Mouse (Mus musculus): ENCODE data around the gene Cracr2a.

Cracr2a gene

DNA sequence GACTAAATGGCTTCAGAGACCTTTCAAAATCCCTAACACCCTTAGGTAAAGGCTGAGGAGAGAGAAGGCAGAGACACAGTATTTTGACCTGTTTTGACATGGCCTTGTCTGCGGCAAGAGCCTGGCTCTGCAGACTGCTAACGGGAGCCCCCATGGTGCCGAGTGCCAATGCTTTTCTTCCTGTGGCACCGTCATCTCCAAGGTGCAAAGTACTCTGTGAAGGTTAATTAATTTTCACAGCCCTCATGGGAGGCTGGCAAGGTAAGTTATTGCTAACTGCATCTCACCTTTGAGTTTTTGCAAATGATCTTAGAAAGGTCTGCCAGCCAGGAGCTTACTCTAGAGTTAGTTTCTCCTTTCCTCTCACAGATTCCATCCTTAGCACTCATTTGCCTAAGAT is 57.5 kb downstream of the Cracr2a start:
- in situ Hi-C loops (cut with MboI; ENCODE audit: low sequenced_read_pairs), result no loop called here

DNA sequence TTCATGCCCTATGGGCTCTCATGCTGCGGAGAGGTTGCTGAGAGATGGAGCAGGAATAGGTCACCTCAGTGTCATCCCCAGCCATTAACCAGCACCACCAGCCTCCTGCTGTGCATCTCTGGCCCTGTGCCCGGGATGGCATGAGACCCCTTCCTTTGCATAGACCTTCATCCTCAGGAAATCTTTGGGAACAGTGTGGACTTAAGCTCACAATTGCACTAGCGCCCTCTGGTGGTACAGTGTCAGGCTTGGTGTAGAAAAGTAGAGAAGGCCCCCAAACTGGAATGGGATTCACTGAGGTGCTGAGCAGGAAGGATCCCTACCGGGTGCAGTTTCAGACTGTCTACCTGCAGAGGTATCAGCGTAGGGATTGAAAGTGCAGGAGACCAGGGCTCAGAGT is 64.0 kb downstream of the Cracr2a start:
- in situ Hi-C loops (cut with MboI; ENCODE audit: low sequenced_read_pairs), result no loop called here

DNA sequence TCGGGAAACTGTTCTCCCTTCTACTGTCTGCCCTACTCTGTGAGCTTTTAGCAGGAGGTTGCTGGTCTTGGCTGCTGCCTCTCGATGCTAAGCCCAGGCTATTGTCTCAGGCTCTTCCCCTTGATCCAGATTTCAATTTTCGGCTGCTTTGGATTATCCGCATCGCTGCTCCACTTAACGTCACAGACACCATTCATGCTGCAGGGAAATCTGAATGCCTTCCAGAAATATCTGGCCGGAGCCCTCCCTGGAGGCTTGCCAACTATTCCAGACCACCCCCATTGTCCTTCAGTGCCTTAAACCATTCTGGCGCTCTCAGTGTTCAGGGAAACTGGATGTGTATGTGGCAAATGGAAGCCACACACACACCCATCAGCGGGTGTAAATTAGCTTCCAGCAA is 66.3 kb downstream of the Cracr2a start:
- in situ Hi-C loops (cut with MboI; ENCODE audit: low sequenced_read_pairs), result no loop called here

DNA sequence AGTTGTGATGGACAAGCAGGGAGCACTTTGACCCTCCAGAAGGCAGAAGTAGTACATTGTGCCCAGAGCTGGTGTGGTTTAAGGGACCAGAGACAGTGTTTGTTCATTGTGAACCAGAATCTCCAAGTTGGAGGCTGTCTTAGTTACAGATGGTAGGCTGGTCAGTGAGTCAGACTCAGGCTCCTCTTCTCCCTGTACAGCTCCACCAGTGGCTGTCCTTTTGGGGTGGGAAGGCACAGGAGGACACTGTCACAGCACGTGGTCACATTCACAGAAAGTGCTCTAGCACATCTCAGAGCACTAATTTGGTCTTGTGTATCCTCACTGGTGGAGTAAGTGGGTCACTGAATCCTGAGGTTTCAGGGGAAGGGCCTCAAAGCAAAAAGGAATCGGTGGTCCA is 68.1 kb downstream of the Cracr2a start:
- in situ Hi-C loops (cut with MboI; ENCODE audit: low sequenced_read_pairs), result no loop called here

DNA sequence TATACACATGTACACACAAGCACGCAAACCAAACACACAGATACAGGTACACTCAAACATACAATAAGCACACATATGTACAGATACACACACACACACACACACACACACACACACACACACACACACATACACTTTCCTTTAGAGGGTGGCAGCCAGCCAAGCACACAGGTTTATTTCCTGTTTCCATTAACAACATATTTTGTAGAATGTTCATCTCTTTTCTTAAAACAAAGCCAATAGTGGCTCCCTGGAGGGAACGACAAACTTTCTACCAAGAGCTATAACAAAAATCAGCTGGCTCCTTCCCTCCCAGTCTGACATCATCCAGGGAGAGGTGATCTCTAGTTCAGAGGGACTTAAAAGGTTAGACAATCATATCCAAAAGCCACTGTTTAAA is 73.7 kb downstream of the Cracr2a start:
- in situ Hi-C loops (cut with MboI; ENCODE audit: low sequenced_read_pairs), result no loop called here

DNA sequence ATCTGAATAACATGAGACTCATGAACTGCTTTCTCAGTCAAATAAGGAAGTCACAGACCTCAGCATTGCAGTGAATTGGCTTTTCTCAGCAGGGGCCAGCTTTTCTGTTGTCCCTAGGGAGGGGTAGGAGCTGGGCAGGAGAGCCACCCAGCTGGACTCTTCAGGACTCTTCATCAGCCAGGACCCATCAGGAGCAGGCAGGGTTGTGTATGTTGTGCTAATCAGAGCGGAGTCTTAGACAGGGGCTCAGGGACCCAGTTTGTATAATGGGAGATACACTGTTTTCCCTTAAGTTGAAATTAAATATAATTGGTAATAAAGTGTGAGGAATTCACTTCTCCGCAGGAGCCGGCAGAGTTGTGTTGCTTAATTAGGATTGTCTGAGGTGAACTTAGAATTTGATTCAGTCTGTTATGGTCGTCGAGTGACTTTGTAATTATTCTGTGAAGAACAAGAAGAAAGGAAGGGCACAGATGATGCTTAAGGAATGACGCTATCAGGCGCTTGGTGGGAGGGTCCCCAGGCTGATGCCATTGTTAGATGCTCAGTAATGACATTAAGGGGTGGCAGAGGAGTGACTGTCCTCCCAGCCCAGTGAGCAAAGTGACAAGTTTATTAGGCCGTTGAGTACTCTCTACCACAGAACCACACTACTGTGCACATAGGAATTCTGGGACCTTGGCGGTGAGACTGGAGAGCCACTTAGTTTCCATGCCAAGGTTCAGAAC is 74.5 kb downstream of the Cracr2a start:
- in situ Hi-C loops (cut with MboI; ENCODE audit: low sequenced_read_pairs), result no loop called here

DNA sequence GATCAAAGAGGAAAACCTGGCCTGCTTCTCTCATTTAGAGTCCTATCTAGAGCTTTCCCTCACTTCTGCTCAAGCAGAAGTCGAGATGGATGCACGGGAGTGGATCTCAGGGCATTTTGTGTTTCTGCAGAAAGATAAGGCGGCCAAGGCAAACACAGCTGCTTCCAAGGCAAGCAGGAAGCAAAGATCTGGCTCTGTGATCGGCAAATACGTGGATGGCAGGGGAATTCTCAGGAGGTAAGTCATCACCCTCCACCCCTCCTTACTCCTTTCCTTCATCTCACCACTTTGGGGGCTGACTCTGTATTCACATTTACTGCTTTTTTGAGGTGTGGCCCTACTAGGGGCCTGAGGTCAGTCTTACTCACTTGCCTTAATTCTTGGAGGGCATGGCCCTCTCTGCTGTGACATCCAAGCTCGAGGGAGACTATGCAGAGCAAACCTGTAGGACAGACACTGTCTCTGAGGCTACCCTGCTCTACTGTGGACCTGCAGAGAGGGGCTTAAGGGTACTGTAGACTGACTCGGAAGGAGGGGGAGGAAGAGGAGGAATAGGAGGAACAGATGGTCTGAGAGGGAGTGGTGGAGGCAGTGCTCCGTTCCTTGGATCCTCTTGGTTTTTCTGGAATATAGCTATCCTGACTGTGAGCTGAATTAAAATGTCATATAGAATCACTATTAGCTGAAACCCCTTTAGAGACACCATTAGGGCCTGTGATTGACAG is 80.1 kb downstream of the Cracr2a start:
- in situ Hi-C loops (cut with MboI; ENCODE audit: low sequenced_read_pairs), result no loop called here

DNA sequence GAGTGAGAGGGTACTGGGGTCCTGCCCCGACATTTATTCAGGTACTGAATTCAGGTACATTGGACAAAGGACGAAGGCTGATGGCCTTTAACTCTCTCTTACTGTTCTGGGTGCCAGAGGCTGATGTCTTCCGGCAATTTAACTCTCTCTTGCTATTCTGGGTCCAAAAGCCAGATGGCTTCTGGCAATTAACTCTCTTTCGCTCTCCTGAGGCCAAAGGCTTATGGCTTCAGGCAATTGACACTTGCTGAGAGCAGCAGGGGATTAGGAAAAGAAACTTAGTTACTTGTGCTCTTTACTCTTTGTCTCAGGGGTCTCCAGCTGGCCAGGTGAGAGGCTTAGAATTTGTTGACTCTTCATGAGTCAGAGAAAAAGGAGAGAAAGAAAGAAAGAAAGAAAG is 94.8 kb downstream of the Cracr2a start:
- in situ Hi-C loops (cut with MboI; ENCODE audit: low sequenced_read_pairs), result no loop called here

DNA sequence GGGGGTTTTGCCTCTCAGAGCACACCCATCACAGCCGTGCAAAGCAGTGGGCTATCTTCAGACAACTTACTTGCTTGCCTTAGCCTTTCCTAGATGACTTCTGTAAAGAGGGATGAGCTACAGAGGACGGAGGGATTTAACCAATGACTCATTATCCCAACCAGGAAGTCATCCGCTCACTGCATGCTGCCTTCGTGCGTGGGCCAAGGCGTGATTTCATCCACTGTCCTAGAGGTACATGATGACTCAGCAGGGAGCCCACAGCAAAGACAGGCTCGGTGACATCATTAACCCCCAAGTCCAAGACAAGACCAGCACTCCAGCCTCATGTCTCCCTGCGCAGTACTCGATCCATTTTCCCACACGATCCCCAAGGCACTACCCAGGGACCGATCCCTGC is 96.0 kb downstream of the Cracr2a start:
- in situ Hi-C loops (cut with MboI; ENCODE audit: low sequenced_read_pairs), result no loop called here

DNA sequence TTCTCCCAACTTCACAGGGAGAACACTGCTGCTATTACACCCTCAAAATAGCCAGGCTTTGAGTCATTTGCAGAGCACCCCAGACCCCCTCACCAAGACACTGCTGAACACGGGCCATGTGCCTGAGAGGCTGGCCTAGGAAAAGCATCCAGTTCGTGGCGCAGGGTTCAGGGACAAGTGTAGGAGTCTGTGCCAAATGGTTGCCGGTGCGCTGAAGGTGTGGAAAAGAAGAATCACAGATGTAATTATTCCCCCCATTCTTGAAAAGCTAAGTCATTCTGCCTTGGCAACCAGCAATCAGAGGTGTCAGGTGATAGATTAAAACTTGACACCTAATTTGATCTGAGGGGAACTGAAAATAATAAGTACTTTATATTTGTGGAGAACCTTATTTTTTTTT is 98.3 kb downstream of the Cracr2a start:
- in situ Hi-C loops (cut with MboI; ENCODE audit: low sequenced_read_pairs), result no loop called here

DNA sequence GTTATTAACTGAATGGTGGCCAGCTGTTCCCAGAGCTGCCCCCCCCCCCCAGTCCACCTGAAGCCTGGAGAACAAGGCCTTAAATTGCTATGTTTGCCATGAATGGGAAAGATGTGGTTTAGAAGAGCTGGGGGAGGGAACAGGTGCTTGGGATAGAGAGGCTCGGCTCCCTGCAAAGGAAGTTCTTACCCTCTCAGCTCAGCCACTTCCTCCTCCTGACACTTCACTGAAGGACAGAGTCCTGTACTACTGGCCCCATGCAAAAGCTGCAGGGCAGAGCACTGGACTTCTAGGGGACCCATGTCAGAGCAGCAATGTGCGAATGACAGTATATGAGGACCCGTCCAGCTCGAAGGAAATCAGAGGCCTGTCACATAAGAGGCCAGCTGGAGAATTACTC is 98.8 kb downstream of the Cracr2a start:
- in situ Hi-C loops (cut with MboI; ENCODE audit: low sequenced_read_pairs), result no loop called here

DNA sequence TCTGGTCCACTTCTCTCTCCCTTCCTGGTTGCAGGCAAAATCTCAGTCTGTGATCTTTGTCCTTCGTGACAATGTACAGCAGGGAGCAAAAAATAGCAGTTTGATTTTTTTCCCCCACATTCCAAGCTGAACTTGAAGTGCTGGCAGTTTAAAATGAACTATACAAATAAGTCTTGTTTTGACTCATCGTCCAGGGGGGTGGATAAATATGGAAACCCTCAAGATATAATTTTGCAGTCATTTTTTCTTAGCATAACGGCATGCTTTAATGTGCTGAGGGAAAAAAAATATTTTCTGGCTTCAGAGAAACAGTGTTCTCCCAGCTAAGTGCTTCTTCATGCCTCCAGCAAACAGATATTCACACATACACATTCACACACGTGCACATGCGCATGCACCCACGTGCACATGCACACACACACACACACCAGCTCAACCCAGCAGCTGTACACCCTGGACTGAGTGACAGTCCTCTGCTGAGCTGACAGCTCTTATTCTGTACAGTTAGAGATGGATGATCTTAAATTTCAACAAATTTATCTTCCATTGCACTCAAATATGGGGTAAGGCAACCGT is 100.7 kb downstream of the Cracr2a start:
- in situ Hi-C loops (cut with MboI; ENCODE audit: low sequenced_read_pairs), result no loop called here

DNA sequence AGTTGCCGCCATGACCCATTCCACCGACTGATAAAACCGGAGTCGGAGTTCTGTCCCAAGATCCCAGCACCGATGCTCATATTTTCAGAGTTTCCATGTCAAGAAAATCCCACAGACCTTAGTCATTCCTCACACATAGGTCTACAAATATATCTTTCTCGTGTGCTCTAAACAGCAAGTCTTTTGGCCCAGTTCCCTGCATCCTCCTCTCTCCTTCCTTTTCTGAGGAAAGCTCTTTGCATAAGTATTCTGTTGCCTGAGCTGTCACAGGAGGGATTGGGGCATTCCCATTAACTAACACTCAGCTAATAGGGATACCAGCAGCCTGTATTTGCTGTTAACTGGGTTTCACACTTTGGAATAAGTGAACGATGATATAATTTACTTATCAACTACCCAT is 102.1 kb downstream of the Cracr2a start:
- in situ Hi-C loops (cut with MboI; ENCODE audit: low sequenced_read_pairs), result no loop called here

DNA sequence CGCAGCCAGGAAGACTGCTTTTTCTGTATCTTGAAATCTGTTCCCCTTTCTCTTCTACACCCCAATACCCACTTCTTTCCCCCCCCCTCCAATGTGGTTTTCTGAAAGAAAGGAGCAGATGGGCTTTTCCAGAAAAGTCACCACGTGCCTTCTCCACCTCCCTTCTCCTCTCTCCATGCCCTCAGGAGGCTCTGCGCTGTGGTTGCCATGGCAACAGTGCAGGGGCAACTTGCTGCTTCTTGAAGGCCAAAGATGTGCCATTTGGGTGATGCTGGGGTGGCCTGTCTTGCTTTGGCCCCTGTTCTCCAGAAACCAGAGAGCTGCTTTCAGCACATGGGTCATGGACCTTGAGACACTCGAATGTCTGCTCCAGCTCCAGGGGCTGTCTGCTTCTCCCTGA is 108.2 kb downstream of the Cracr2a start:
- in situ Hi-C loops (cut with MboI; ENCODE audit: low sequenced_read_pairs), result no loop called here

DNA sequence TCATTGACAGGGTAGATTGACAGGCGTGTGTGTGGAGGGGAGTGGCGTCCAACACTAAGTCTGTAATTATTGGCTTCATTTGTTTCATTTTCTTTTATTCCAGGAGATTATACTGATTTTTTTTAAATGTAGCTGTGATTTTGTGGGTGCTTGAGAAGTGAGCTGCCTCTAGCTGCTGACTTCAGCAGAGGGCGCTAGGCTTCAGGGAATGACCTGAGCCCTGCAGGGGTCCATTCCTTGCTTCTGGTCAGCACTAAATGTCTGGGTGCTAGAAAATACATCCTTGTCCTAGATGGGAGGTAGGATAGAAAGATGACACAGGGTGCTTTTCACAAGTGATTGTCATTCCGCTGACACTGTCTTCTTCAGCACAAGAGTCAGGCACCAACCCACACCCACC is 108.9 kb downstream of the Cracr2a start:
- in situ Hi-C loops (cut with MboI; ENCODE audit: low sequenced_read_pairs), result no loop called here

DNA sequence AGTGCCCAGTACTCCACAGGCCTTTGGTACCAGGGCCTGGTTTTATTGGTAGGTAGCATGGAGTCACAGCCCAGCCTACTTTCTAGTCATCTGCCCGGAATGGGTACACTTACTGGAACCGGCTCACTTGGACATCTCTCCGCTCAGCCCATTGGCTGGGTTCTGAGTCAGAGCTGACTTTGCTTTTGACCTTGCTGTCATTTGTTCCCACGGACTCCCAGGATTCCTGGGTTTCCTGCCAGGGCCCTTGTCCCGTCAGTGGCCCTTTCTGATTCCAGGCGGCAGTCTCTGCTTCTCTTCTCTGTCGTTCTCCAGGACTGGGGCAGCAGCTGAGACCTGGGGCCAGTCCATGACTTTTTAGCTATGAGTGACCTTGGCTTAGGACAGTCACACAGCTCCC is 110.9 kb downstream of the Cracr2a start:
- in situ Hi-C loops (cut with MboI; ENCODE audit: low sequenced_read_pairs), result no loop called here

DNA sequence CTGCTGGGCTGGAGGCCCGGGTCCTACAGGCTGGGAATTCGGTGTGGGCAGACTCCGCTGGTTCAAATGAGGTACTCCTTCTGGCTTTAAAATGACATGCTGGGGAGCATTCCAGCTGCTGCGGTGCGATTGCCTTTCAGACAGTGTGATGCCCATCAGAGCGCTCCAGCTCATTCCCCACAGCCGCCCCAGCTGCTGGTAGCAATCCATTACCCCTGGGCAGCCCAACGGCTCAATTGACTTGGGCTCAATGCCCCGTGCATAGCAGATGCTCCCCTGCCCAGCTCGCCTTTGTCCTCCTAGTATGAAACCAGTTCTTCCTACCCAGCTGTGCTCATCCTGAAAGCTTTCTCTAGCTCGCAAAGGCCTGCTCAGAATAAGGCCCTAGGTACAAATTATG is 115.7 kb downstream of the Cracr2a start:
- in situ Hi-C loops (cut with MboI; ENCODE audit: low sequenced_read_pairs), result no loop called here

DNA sequence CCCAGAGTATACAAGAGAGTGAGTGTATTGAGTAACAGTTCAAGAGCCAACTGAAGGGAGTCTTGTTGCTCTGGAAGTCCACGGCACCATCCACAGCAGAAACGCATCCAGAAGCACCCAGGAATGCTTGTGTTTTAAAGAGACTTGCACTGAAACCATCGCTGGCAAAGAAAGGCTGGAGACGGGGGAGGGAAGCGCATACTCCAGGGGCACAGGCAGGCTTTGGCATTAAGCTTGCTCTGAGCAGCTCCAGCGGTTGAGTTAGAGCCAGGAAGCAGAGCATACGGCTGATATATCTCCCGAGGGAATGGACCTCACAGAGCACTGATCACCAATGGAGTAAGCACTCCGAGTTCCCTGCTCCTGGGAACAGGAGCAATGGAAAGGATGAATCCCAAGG is 117.2 kb downstream of the Cracr2a start:
- in situ Hi-C loops (cut with MboI; ENCODE audit: low sequenced_read_pairs), result no loop called here

DNA sequence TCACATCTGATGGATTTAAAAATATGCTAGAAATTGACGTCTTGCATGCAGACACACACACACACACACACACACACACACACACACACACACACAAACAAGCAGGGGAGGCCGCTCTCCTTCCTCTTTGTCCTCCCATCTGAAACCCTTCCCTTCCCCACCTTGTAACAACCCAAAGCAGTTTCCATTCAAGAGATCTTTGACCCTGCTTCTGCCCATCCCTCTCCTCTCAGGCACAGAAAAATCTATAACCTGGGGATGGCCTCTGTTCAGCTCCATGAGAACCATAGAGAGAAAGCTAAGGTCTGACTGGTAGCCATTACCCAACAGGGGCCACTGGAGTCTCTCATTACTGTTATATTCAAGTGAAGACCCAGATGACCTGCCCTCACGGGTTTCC is 117.9 kb downstream of the Cracr2a start:
- in situ Hi-C loops (cut with MboI; ENCODE audit: low sequenced_read_pairs), result no loop called here

DNA sequence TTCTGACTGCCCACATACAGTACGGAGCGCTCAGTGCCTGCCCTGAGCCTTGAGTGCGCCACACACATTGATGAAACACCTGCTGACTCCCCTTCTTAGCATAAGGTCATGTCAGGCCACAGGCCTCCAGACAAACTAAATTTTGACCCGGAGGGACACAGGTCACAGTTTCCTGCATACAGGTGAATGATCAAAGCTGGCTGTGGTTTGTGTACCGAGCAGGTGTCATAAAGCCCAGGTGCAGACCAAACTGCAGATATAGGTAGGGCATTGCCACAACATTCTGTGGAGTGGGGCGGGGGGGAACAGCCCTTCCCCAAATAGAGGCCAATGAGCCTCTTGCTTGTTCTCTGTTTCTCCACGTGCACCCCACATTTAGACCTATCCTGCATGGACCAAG is 119.6 kb downstream of the Cracr2a start:
- in situ Hi-C loops (cut with MboI; ENCODE audit: low sequenced_read_pairs), result no loop called here

DNA sequence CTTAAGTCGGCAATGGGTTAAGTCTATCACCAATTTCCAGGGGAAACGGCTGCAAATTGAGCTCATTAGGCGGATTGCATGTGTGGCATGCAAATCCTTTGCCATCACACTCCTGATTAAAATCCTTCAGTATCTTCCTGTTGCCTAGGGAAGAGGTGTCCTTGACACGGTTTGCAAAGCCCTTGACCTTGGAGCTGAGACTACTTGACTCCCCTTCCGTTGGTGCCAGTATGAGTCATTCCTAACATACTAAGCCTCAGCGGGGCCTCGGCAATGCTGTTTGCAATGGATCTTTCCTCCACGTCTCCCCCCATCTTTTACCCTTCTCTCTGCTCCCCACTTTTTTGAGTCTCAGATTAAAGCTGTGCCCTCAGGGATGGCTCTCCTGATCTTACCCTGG is 122.4 kb downstream of the Cracr2a start:
- in situ Hi-C loops (cut with MboI; ENCODE audit: low sequenced_read_pairs), result no loop called here

DNA sequence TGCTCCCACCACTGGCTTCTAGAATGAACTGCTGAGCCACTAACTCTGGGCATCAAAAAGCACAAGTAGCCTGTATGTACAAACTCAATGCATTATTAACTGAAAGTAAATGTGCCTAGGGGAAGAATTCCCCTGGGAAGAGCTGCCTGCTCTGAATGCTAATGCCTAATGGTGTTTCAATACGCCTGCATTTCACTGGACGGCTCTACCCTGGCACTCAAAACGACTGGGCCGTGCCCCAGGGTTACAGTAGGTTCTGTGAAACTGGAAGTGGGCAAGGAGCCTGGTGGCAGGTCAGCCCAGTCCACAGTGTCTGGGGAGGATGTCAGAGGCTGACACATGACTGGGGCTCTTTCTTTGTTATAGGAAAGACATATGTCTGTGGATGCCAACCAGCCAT is 123.8 kb downstream of the Cracr2a start:
- in situ Hi-C loops (cut with MboI; ENCODE audit: low sequenced_read_pairs), result no loop called here
